Mouse (Mus musculus): ENCODE results near the gene Daam1.

The Daam1 gene

GRCm38 (mm10) chr12:71830607-71831257 is at the start of gene Daam1:
Gene Daam1 (plus strand): TSS chr12:71831078.
- peak; percentile 93 for DNase-seq

GRCm38 (mm10) chr12:71781220-71781619 is 49.7 kb upstream of the Daam1 start:
- DNase-seq, result no peak

- no peak for DNase-seq
These were observed 46.9 kb upstream of the Daam1 start for GRCm38 (mm10) chr12:71783970-71784369.

GRCm38 (mm10) chr12:71784666-71785255 is 46.1 kb upstream of the Daam1 start:
- DNase-seq, result no peak

DNA sequence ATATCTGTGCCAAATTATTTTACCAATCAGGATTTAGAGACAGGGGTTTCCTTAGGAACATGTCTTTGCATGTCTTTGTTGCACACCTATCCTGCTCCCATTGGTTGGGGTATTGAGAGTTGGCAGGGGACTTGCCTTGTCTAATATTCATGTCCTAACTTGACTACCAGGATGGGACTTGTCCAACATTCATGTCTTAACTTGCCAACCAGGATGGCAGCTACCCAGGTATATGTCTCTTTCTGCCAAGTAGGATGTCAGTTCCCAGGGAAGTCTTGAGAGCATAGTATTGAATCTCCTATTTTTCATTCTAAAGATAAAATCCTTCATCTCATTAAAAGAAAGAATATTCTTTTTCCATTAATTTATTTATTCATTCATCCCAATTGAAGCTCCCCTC is 44.4 kb upstream of the Daam1 start:
- DNase-seq, result no peak

DNA sequence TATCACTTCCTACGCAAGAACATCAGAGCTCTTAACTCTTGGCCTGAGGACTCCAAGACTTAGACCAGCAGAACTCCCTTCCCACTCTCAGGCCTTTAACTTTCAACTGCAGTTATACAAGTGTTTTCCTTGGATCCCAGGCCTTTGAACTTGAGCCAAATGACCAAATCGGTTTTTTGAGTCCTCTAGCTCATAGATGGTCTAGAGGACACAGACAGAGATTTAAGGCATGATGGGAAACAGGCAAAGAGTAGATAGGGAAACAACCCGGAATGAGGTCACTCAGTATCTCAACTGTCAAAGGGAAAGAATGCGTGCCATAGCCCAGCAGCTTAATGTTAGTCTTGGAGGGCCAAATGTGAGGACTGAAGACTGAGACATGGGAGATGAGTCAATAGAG is 42.1 kb upstream of the Daam1 start:
- DNase-seq, result no peak

GRCm38 (mm10) chr12:71790581-71790980 is 40.3 kb upstream of the Daam1 start:
- no peak for DNase-seq

GRCm38 (mm10) chr12:71793114-71793513 is 37.8 kb upstream of the Daam1 start:
- no peak for DNase-seq

DNA sequence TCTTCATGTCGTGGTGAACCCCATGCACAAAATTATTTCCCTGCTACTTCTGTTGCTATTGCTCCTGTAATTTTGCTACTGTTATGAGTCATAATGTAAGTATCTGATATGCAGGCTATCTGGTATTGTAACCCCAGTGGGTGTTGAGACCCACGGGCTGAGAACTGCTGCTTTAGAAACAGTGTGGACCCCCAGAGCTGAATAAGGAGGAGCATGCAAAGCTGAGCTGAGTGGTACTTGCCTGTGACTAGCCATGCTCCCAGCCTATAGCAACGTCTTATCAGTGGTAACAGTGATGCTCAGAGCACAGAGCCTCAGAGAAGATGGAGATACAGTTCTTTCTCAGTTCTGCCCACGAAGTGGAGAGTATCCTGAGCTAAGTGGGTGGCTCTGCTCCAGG is 35.3 kb upstream of the Daam1 start:
- no peak for DNase-seq

GRCm38 (mm10) chr12:71796517-71796916 is 34.4 kb upstream of the Daam1 start:
- DNase-seq, result no peak

GRCm38 (mm10) chr12:71807306-71807705 is 23.6 kb upstream of the Daam1 start:
- DNase-seq, result no peak

GRCm38 (mm10) chr12:71808631-71809030 is 22.2 kb upstream of the Daam1 start:
- no peak for DNase-seq

GRCm38 (mm10) chr12:71809550-71809949 is 21.3 kb upstream of the Daam1 start:
- DNase-seq, result no peak

DNA sequence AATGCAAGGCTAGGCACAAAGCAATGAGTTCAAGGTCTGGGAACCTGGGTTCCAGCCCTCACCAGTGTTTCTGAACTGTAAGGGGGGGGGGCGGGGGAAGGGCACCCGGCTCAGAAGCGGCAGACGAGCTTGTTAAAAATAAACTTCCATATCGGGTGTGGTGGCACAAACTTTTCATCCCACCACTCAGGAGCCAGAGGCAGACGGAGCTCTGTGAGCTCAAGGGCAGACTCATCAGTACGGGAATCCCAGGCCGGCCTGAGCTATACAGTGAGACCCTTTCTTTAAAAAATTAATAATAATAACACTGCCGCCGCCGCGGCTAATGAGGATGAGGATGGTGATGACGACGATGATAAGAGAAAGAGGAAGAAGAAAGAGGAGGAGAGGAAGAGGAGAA is 18.3 kb upstream of the Daam1 start:
- no peak for DNase-seq

GRCm38 (mm10) chr12:71813251-71813650 is 17.6 kb upstream of the Daam1 start:
- no peak for DNase-seq

DNA sequence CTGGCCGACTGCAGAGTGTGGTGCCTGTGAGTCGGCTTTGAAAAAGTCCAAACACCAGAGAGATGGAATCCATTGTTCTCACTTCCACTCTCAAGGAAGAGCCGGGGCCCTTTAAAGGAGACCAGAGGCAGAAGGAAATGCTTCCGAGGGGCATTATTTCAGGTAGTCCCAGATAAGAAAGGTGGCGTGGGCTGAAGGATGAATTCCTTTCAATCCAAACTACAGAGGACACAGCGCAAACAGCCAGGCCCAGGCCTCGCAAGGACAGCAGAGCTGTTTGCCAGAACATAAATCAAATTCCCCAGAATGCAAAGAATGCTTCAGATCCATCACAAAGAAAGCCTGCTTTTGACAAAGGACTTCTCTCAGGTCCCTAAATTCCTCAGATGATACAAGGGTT is 17.1 kb upstream of the Daam1 start:
- no peak for DNase-seq

DNA sequence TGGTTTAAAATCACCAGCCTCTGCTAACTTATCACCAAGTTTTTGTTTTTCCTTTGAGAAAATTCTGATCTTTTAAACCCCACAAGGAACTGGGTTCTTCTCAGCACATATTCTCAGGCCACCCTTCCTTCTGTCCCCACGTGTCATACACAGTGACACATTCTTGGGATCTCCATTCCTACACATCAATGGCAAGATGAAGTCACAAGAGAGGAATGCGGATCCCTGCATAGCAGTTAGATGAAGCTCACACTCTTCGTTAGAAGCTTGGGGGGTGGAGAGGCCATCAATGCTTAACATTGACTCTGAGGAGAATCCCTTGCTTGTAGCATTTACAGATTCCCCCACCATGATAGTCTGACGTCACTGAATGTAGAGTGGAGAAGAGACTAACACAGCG is 10.8 kb upstream of the Daam1 start:
- no peak for DNase-seq

DNA sequence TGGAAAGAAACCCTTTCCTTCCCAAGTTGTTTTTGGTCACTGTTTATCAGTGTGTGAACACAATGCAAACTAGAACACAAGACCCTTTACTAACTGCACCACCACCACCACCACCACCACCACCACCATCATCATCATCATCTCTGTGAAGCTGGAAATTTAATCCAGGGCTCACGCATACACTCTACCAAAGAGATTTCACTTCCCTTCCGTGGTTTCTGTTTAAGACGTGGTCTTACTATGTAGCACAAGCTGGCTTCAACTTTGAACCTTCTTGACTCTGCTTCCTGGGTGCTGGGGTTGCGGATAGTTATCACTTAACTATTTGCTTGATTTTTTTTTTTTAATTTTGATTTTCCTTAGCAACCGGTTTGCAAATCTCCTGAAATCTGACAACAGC is 9.6 kb upstream of the Daam1 start:
- DNase-seq, result no peak

GRCm38 (mm10) chr12:71821743-71822142 is 9.1 kb upstream of the Daam1 start:
- DNase-seq, result no peak

- DNase-seq, result no peak
These were observed 6.0 kb upstream of the Daam1 start for GRCm38 (mm10) chr12:71824927-71825326.

- no peak for DNase-seq
These were observed 739 bp upstream of the Daam1 start for GRCm38 (mm10) chr12:71830139-71830538.

GRCm38 (mm10) chr12:71831258-71832087 is 595 bp downstream of the Daam1 start:
- DNase-seq, result no peak

GRCm38 (mm10) chr12:71832225-71832624 is 1.3 kb downstream of the Daam1 start:
- peak; percentile 27 for DNase-seq

- DNase-seq, result no peak
These were observed 3.2 kb downstream of the Daam1 start for GRCm38 (mm10) chr12:71834041-71834440.

Data from cerebellum, adult 11 months (tissue).